In the genomic region with DNA sequence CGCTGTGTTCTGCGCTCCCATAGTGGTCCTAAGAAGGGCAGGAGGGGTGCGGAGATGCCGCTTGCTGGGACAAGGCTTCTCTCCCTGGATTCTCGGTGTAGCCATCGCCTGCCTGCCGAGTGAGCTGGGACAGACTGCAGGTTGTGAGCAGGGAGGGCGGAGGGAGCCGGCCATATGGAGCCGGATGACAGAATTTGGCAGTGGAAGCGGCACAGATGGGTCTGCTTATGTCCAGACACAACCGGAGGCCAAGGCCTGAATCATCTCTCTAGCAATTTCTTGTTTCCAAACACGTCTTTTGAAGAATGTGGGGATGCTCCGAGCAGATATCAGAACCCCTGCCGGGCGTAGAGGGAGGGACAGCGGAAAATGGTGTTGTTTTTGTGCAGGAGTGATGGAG, we compare ENCODE assay signal across 10 mouse cellular contexts. TPM values are rescaled to one million over a fixed set of nuclear protein-coding genes. Genes with fewer than 3 reads are reported as not detected.
DNase-seq lines count a peak whose midpoint lies in the region; ATAC-seq and TF ChIP-seq lines count a peak whose summit lies in the region.
"Had no signal": no experiment of that assay in that cellular context is flagged by ENCODE, and none has a peak within 500 bp of the region (broad histone marks: within the 10 kb centered on the region; RNA-seq: fewer than 3 reads in every experiment).

No protein-coding gene starts in this region.

- no peaks in the 10 kb centered on the region for H3K36me3 ChIP-seq in embryonic facial prominence, embryonic 15.5 days
- H3K36me3 ChIP-seq in liver, postnatal 0 days (replicated peaks; ENCODE audit: insufficient read depth, low read length), result no peaks in the 10 kb centered on the region

- no peak overlapping the region for H3K4me3 ChIP-seq in embryonic facial prominence, embryonic 15.5 days (replicated peaks)
- H3K4me3 ChIP-seq in layer of hippocampus, adult 2 months, result no peak overlapping the region; the same call in 1 of the 2 replicates
- no peak overlapping the region for H3K4me3 ChIP-seq in liver, postnatal 0 days (ENCODE audit: low read depth, low read length)
- H3K4me3 ChIP-seq: heart, adult 2 months; myocyte had no signal

- H3K27ac ChIP-seq in embryonic facial prominence, embryonic 15.5 days (replicated peaks), result peak overlapping the region; percentile 72
- H3K27ac ChIP-seq in layer of hippocampus, adult 2 months, result no peak overlapping the region
- no peak overlapping the region for H3K27ac ChIP-seq in liver, postnatal 0 days (ENCODE audit: low read depth)
- H3K27ac ChIP-seq: heart, adult 2 months had no signal

- 48% methylated on average over 17 of the region's 17 CpGs for WGBS in embryonic facial prominence, embryonic 15.5 days
- 78% methylated on average over 17 of the region's 17 CpGs for WGBS in liver, postnatal 0 days (ENCODE audit: insufficient replicate concordance)

- H3K27me3 ChIP-seq in embryonic facial prominence, embryonic 15.5 days, result peaks cover 4% of the 10 kb centered on the region; the same call in 1 of the 2 replicates
- H3K27me3 ChIP-seq in liver, postnatal 0 days (ENCODE audit: insufficient read depth, low read length), result no peaks in the 10 kb centered on the region

- peak overlapping the region; percentile 17; the same call in 1 of the 2 replicates for H3K4me2 ChIP-seq in embryonic facial prominence, embryonic 15.5 days (replicated peaks)
- no peak overlapping the region for H3K4me2 ChIP-seq in liver, postnatal 0 days (ENCODE audit: low read depth, low read length)

- no peak for TF ChIP-seq EP300 in liver, postnatal 0 days (IDR thresholded peaks at IDR 0.05; ENCODE audit: low read depth)

- ATAC-seq in embryonic facial prominence, embryonic 15.5 days (ENCODE audit: insufficient number of reproducible peaks, low FRiP score, low TSS enrichment, low read depth), result peak; percentile 66
- ATAC-seq in liver, postnatal 0 days, result no peak

- H3K4me1 ChIP-seq in embryonic facial prominence, embryonic 15.5 days, result peaks cover 38% of the 10 kb centered on the region
- no peaks in the 10 kb centered on the region for H3K4me1 ChIP-seq in liver, postnatal 0 days (ENCODE audit: insufficient read depth)

- H3K9me3 ChIP-seq in embryonic facial prominence, embryonic 15.5 days (replicated peaks), result no peaks in the 10 kb centered on the region
- no peaks in the 10 kb centered on the region for H3K9me3 ChIP-seq in liver, postnatal 0 days (ENCODE audit: low read length)

- H3K9ac ChIP-seq in embryonic facial prominence, embryonic 15.5 days, result no peak overlapping the region
- no peak overlapping the region for H3K9ac ChIP-seq in liver, postnatal 0 days (replicated peaks)

- peak; percentile 44 for TF ChIP-seq CTCF in layer of hippocampus, adult 2 months (conservative IDR thresholded peaks at IDR 0.05)
- TF ChIP-seq CTCF in liver, postnatal 0 days (IDR thresholded peaks at IDR 0.05; ENCODE audit: low read depth), result no peak

- DNase-seq in kidney, postnatal 4 days, result peak; percentile 47 to 63
- DNase-seq in kidney, adult 9 months, result no peak
- DNase-seq in layer of hippocampus, adult 2 months (ENCODE audit: low spot score in 2 of 2), result peak; percentile 75 to 81
- peak; percentile 76 for DNase-seq in lung, postnatal 10 days
- no peak for DNase-seq in liver, postnatal 0 days
- DNase-seq in adrenal gland, postnatal 4 days (ENCODE audit: low spot score in 2 of 2), result no peak
- DNase-seq in B cell, adult 2 months, result no peak

RNA-seq across cellular contexts. Expression of gene Aldh1b1, which starts 42.9 kb away (rescaled TPM):
- polyA plus RNA-seq in embryonic facial prominence, embryonic 15.5 days (2015; fragmentation: Nextera tagmentation; extraction: Ambion mirVana), result 4.0 and 4.1 TPM in 2 replicates
- 1 to 10 TPM; 8.7 to 9.7 TPM for total RNA-seq in layer of hippocampus, adult 2 months (2021)
- 91.5 and 96.4 TPM in 2 replicates for polyA plus RNA-seq in liver, postnatal 0 days (2015; fragmentation: Nextera tagmentation; extraction: Ambion mirVana)
- 10 to 100 TPM; 22.9 to 27.7 TPM for total RNA-seq in adrenal gland, postnatal 4 days (2021)

Comparison
In these comparisons a context has a peak if more than half of its experiments do, and no peak if none do; other contexts are left out.
1. DNase-seq: peak in kidney, postnatal 4 days (2 of 2), layer of hippocampus, adult 2 months (2 of 2) and lung, postnatal 10 days (single experiment); none in kidney, adult 9 months (single experiment), liver, postnatal 0 days (single experiment), adrenal gland, postnatal 4 days (0 of 2) and B cell, adult 2 months (0 of 2).